Mouse (Mus musculus) Patski (cell line): ENCODE data around the gene Gpbp1. TPM values are rescaled to one million over a fixed set of nuclear protein-coding genes. Genes with fewer than 3 reads are reported as not detected.

Experiments
- ATAC-seq: fragments of 100-300 bp; one replicate; pipeline ENCODE4 v1.8.0; 2021
- CTCF ChIA-PET: fragments of 350-600 bp; sonication (Branson Sonifier 250); formaldehyde crosslinking; loops from one replicate; lab custom pipeline; 2022; ENCODE audit warnings: inconsistent platforms; lab: Charles Lee
- POLR2A ChIA-PET: fragments of 350-600 bp; sonication (Branson Sonifier 250); formaldehyde crosslinking; loops from one replicate; lab custom pipeline; 2022; ENCODE audit warnings: antibody characterized with exemption, inconsistent platforms; lab: Charles Lee
- DNase-seq: peaks from one replicate; pipeline ENCODE4 v3.0.0-alpha.2; 2011; ENCODE audit warnings: low read depth, low spot score
- H3K27me3 ChIP-seq: fragments of 371-371 bp; one replicate; pipeline ENCODE4 v1.5.1; 2021
- CTCF ChIP-seq: fragments of 100-300 bp; IDR thresholded peaks from one replicate; pipeline ENCODE4 v1.5.1; 2021
- in situ Hi-C: fragments of 300-500 bp; cut with MboI; formaldehyde crosslinking; loops from 3 replicates; pipeline ENCODE4 v1.11.1; 2018; ENCODE audit warnings: low pct_unique_long_range_greater_than_20kb, mixed read lengths
- polyA plus RNA-seq: library from polyadenylated mRNA; unstranded; gene quantifications from one replicate; pipeline ENCODE4 v1.2.3, GENCODE M21; 2021

Gpbp1 gene
- polyA plus RNA-seq, 1 experiment from 2014 or later, result 84.8 TPM

GRCm38 (mm10) chr13:111518332-111518731, 28.4 kb upstream of the Gpbp1 start:
- ChIA-PET CTCF (no interaction called here), POLR2A (interaction anchor here (0.6 to 0.8 kb wide), 2 partner anchors 1172 to 1714 kb away, joined by 3 read pairs; no protein-coding TSS in a partner anchor)
- H3K27me3 ChIP-seq, result peaks cover 4% of the 10 kb centered on the region
- DNase-seq, result no peak
- no peak for TF ChIP-seq CTCF
- ATAC-seq, result no peak
- in situ Hi-C loops, result loop anchor here (25.0 kb wide), 1 partner anchor 1019 kb away; no protein-coding TSS in a partner anchor

GRCm38 (mm10) chr13:111516385-111517150, 26.7 kb upstream of the Gpbp1 start:
- in situ Hi-C loops, result loop anchor here (25.0 kb wide), 1 partner anchor 1021 kb away; no protein-coding TSS in a partner anchor
- ATAC-seq, result no peak
- H3K27me3 ChIP-seq, result peaks cover 4% of the 10 kb centered on the region
- TF ChIP-seq CTCF, result no peak
- POLR2A ChIA-PET, result no interaction called here
- DNase-seq, result no peak
- CTCF ChIA-PET, result no interaction called here

- in situ Hi-C loops, result loop anchor here (25.0 kb wide), 1 partner anchor 1028 kb away; no protein-coding TSS in a partner anchor
- no peak for DNase-seq
- ChIA-PET CTCF (interaction anchor here (1.1 kb wide), 1 partner anchor 13 kb away, joined by 3 read pairs; no protein-coding TSS in a partner anchor), POLR2A (no interaction called here)
- no peak for TF ChIP-seq CTCF
- H3K27me3 ChIP-seq, result no peaks in the 10 kb centered on the region
- ATAC-seq, result no peak
These were observed 19.5 kb upstream of the Gpbp1 start for GRCm38 (mm10) chr13:111509385-111509784.

- no peak for TF ChIP-seq CTCF
- no peak for DNase-seq
- ATAC-seq, result no peak
- ChIA-PET CTCF (interaction anchor here (1.1 to 1.4 kb wide), 2 partner anchors 11 to 14 kb away, joined by 3 to 5 read pairs; no protein-coding TSS in a partner anchor), POLR2A (no interaction called here)
- no peaks in the 10 kb centered on the region for H3K27me3 ChIP-seq
- in situ Hi-C loops, result loop anchor here (25.0 kb wide), 1 partner anchor 1029 kb away; no protein-coding TSS in a partner anchor
These were observed 18.7 kb upstream of the Gpbp1 start for GRCm38 (mm10) chr13:111508645-111509044.

- CTCF ChIA-PET, result no interaction called here
- POLR2A ChIA-PET, result interaction anchor here (0.6 kb wide), 1 partner anchor 24 kb away, joined by 3 read pairs; no protein-coding TSS in a partner anchor
- ATAC-seq (no peak), DNase-seq (no peak)
- peaks cover 31% of the 10 kb centered on the region for H3K27me3 ChIP-seq
- no peak for TF ChIP-seq CTCF
- in situ Hi-C loops, result no loop called here
These were observed 4.6 kb upstream of the Gpbp1 start for GRCm38 (mm10) chr13:111494330-111495029.

- H3K27me3 ChIP-seq, result peaks cover 28% of the 10 kb centered on the region
- no peak for TF ChIP-seq CTCF
- POLR2A ChIA-PET, result no interaction called here
- ATAC-seq (no peak), DNase-seq (no peak)
- CTCF ChIA-PET, result interaction anchor here (1.3 kb wide), 1 partner anchor 37 kb away, joined by 4 read pairs; no protein-coding TSS in a partner anchor
- in situ Hi-C loops, result no loop called here
These were observed 1.3 kb upstream of the Gpbp1 start for GRCm38 (mm10) chr13:111491046-111491756.

- DNase-seq, result no peak
- ChIA-PET CTCF (no interaction called here), POLR2A (no interaction called here)
- in situ Hi-C loops, result no loop called here
- H3K27me3 ChIP-seq, result peaks cover 25% of the 10 kb centered on the region
- ATAC-seq, result peak; percentile 8
- no peak for TF ChIP-seq CTCF
These were observed 459 bp downstream of the Gpbp1 start for GRCm38 (mm10) chr13:111489502-111489801.

GRCm38 (mm10) chr13:111488651-111489501, 1.0 kb downstream of the Gpbp1 start:
- no peak for TF ChIP-seq CTCF
- peaks cover 25% of the 10 kb centered on the region for H3K27me3 ChIP-seq
- ChIA-PET POLR2A (no interaction called here), CTCF (no interaction called here)
- ATAC-seq (no peak), DNase-seq (no peak)
- in situ Hi-C loops, result no loop called here

GRCm38 (mm10) chr13:111477695-111478094, 12.2 kb downstream of the Gpbp1 start:
- ChIA-PET CTCF (interaction anchor here (0.8 kb wide), 1 partner anchor 9 kb away, joined by 3 read pairs; no protein-coding TSS in a partner anchor), POLR2A (no interaction called here)
- in situ Hi-C loops, result no loop called here
- no peaks in the 10 kb centered on the region for H3K27me3 ChIP-seq
- DNase-seq, result no peak
- no peak for ATAC-seq
- no peak for TF ChIP-seq CTCF
